Mouse (Mus musculus): ENCODE measurements around the gene Gprin2. TPM values are rescaled to one million over a fixed set of nuclear protein-coding genes. Genes with fewer than 3 reads are reported as not detected.

Gprin2 gene
- polyA plus RNA-seq, 1 experiment from 2014 or later: 5.3 TPM

DNA sequence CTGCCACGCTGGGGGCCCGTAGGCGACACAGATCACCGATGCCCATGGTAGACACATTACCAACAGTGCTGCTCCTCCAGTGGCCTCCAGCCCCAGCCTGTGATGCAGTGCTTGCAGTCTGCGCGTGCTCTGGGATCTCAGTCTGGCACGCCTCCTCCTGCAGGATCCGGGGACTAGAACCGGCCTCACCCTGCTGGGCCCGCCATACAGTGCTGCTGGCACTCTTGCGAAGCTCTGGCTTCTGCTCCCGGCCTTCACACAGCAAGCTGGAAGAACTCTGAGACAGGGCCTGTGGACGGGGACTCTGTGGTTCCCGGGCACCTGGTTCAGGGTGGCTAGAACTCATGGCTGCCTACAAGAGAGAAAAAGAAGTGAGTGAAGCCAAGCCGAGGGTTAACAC is 6.0 kb downstream of the Gprin2 start:
- Histone ChIP-seq H3K27ac (replicated peaks) (no peak overlapping the region), H3K36me3 (peaks cover 24% of the 10 kb centered on the region), H3K4me3 (replicated peaks) (no peak overlapping the region), H3K9ac (replicated peaks) (no peak overlapping the region), H3K4me1 (peaks cover 21% of the 10 kb centered on the region), H3K9me3 (replicated peaks) (no peaks in the 10 kb centered on the region), H3K4me2 (no peak overlapping the region), H3K27me3 (replicated peaks) (no peaks in the 10 kb centered on the region)
- ATAC-seq (ENCODE audit: low FRiP score): no peak
- 88% methylated on average over 15 of the region's 15 CpGs for WGBS

DNA sequence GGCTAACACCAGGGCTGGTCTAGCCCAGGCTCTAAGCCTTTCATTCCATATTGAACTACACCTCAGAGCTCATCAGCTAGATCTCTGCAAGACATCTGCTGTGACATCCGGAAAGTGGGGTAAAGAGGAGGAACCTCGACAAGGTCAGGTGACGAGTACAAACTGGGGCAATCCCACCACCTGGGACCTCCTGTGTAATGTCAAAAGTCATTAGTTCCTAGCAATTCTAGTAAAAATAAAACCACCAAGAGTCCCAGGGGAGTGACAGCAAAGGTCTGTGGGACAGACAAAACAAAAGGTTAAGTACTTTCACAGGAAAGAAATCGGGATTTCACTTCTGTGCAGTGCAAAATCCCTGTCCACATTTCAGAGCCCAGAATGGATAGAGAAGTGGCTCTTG is 7.6 kb downstream of the Gprin2 start:
- Histone ChIP-seq H3K27me3 (replicated peaks) (no peaks in the 10 kb centered on the region), H3K4me3 (replicated peaks) (no peak overlapping the region), H3K4me1 (0 out of 2 replicates have a peak, but pooled peaks cover 5% of the 10 kb centered on the region), H3K4me2 (no peak overlapping the region), H3K36me3 (peaks cover 24% of the 10 kb centered on the region), H3K9me3 (replicated peaks) (no peaks in the 10 kb centered on the region), H3K27ac (replicated peaks) (no peak overlapping the region), H3K9ac (replicated peaks) (no peak overlapping the region)
- no peak for ATAC-seq (ENCODE audit: low FRiP score)
- WGBS: 76% methylated on average over 4 of the region's 4 CpGs

DNA sequence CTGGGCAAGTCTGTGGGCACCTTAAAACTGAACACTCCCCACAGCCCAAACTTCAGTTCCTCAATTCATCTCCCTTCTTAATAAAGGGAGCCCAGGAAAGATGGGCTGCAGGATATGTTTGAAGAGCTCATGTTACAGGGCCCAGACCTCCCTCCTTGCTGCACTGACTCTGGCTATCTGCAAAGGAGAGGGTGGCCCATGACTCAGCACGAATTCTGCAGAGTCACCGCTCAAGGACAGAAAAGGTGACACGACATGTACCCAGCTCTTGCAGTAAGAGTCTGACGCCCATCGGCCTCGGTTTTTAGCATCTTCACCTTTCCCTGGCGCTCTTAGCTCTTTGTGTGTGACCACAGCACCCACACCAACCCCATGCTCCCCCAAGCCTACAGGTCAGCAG is 11.1 kb downstream of the Gprin2 start:
- no peak overlapping the region for H3K9ac ChIP-seq (replicated peaks)
- H3K36me3 ChIP-seq: peaks cover 24% of the 10 kb centered on the region
- peaks cover 7% of the 10 kb centered on the region; the same call in 1 of the 2 replicates for H3K4me1 ChIP-seq
- no peak for ATAC-seq (ENCODE audit: low FRiP score)
- no peak overlapping the region for H3K4me2 ChIP-seq
- no peak overlapping the region for H3K27ac ChIP-seq (replicated peaks)
- WGBS: 80% methylated on average over 7 of the region's 7 CpGs
- H3K9me3 ChIP-seq (replicated peaks): no peaks in the 10 kb centered on the region
- no peak overlapping the region for H3K4me3 ChIP-seq (replicated peaks)
- no peaks in the 10 kb centered on the region for H3K27me3 ChIP-seq (replicated peaks)

GRCm38 (mm10) chr14:34188629-34189028 is 12.8 kb downstream of the Gprin2 start:
- H3K9ac ChIP-seq (replicated peaks): no peak overlapping the region
- H3K9me3 ChIP-seq (replicated peaks): no peaks in the 10 kb centered on the region
- no peak overlapping the region for H3K27ac ChIP-seq (replicated peaks)
- WGBS: 70% methylated on average over 5 of the region's 5 CpGs
- H3K36me3 ChIP-seq: peaks cover 15% of the 10 kb centered on the region
- H3K27me3 ChIP-seq (replicated peaks): no peaks in the 10 kb centered on the region
- ATAC-seq (ENCODE audit: low FRiP score): no peak
- no peak overlapping the region for H3K4me3 ChIP-seq (replicated peaks)
- no peak overlapping the region for H3K4me2 ChIP-seq
- peaks cover 7% of the 10 kb centered on the region; the same call in 1 of the 2 replicates for H3K4me1 ChIP-seq

DNA sequence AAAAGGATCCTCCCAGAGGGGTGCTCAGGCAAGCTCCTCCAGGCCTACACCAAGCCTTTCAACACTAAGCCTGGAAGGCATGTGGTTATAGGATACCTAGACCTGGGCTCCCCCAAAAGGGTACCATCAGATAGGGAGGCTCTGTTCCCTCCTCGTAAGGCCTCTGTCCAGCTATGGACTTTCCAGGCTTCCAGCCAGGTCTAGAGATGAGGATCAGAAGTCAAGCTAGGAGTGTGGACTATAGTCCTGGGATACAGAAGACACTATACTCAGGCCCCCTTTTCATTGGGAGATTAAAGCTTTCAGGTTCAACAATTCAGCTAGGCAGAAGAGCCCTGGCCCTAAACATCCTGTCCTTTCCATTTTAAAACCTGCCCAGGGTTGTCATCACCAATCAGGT is 18.4 kb downstream of the Gprin2 start:
- H3K4me3 ChIP-seq (replicated peaks): no peak overlapping the region
- H3K9ac ChIP-seq (replicated peaks): no peak overlapping the region
- H3K27me3 ChIP-seq (replicated peaks): no peaks in the 10 kb centered on the region
- no peak for ATAC-seq (ENCODE audit: low FRiP score)
- H3K4me2 ChIP-seq: no peak overlapping the region
- H3K4me1 ChIP-seq: peaks cover 7% of the 10 kb centered on the region; the same call in 1 of the 2 replicates
- H3K27ac ChIP-seq (replicated peaks): no peak overlapping the region
- no peaks in the 10 kb centered on the region for H3K36me3 ChIP-seq
- WGBS: 100% methylated on average over 1 of the region's 1 CpGs
- no peaks in the 10 kb centered on the region for H3K9me3 ChIP-seq (replicated peaks)

GRCm38 (mm10) chr14:34179351-34179750 is 22.1 kb downstream of the Gprin2 start:
- Histone ChIP-seq H3K4me1 (no peaks in the 10 kb centered on the region), H3K36me3 (no peaks in the 10 kb centered on the region), H3K9ac (replicated peaks) (no peak overlapping the region), H3K9me3 (replicated peaks) (no peaks in the 10 kb centered on the region), H3K27me3 (replicated peaks) (no peaks in the 10 kb centered on the region), H3K4me2 (no peak overlapping the region), H3K27ac (replicated peaks) (no peak overlapping the region), H3K4me3 (replicated peaks) (no peak overlapping the region)
- no peak for ATAC-seq (ENCODE audit: low FRiP score)
- WGBS: 92% methylated on average over 3 of the region's 3 CpGs

DNA sequence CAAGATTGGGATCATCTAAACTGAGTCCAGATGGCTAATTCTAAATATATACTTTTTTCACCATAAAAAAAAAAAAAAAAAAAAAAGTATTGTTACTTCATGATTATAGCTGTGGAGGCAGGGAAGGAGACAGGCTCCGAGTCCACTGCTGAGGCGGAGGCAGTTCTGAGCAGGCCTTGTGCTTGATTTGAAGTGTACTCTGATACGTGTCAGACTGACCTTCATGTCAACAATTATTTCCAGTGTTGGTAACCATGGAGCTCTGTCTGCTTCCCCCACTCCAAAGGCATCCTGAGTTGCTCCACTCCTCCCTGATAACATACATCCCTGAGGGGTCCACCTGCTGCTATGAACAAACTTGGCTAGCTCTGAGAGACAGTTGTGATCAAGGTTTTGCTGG is 30.3 kb downstream of the Gprin2 start:
- no peaks in the 10 kb centered on the region for H3K27me3 ChIP-seq (replicated peaks)
- no peak overlapping the region for H3K4me2 ChIP-seq
- no peaks in the 10 kb centered on the region for H3K9me3 ChIP-seq (replicated peaks)
- 86% methylated on average over 3 of the region's 3 CpGs for WGBS
- no peak for ATAC-seq (ENCODE audit: low FRiP score)
- H3K36me3 ChIP-seq: no peaks in the 10 kb centered on the region
- H3K4me3 ChIP-seq (replicated peaks): no peak overlapping the region
- H3K27ac ChIP-seq (replicated peaks): no peak overlapping the region
- H3K9ac ChIP-seq (replicated peaks): no peak overlapping the region
- H3K4me1 ChIP-seq: no peaks in the 10 kb centered on the region

DNA sequence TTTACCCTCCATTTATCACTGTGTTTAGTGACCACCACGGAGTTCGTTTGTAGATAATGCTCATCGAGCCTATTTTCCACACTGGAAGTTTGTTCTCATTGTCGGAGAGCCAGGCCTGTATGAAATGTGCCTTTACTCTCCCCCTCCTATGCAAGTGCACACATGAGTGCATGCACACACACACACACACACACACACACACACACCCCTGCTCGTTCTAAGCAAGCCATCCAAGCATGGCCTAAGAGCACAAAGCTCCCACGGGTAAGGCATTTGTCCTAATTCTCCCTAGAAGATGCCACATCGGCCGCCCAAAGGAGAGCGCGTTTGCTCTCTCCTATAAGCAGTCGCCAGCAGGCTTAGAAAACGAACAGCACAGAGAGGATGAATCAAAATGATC is 45.7 kb downstream of the Gprin2 start:
- Histone ChIP-seq H3K9ac (replicated peaks) (no peak overlapping the region), H3K4me1 (peaks cover 7% of the 10 kb centered on the region), H3K4me3 (replicated peaks) (no peak overlapping the region), H3K27ac (replicated peaks) (no peak overlapping the region), H3K4me2 (no peak overlapping the region), H3K27me3 (replicated peaks) (no peaks in the 10 kb centered on the region; the same call in 1 of the 2 replicates), H3K9me3 (replicated peaks) (no peaks in the 10 kb centered on the region), H3K36me3 (no peaks in the 10 kb centered on the region)
- WGBS: 62% methylated on average over 12 of the region's 12 CpGs
- ATAC-seq (ENCODE audit: low FRiP score): peak; percentile 26; the same call in 1 of the 2 replicates

DNA sequence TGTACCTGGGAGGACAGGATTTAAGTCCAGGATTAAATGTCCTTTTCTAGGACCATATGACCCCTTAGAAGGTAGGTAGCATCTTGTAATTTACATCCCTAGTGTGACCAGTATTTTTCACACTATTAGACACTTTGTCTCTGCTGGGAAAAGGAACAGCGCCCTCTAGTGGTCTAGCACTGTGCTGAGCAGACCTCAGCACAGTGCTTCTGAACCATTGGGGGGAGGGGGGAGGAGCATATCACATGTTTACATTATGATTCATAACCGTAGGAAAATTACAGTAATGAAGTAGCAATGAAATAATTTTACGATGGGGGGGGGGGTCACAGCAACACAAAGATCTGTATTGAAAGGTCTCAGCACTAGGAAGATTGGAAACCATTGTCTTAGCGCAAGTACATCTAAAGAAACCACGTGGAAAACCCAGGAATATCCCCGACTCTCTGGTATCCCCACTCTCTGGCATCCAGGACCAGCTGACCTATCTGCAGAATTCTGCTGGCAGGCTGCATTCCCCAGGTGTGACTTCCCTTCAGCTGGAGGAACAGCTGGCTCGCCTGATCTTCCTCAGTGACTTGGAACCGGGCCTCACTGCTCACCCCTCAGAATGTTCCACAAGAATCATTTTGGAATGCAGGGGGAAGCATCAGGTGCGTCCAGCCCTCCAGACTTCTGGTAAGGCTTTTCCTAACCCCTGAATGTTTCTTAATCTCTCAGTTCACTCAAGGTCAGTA is 46.7 kb downstream of the Gprin2 start:
- Histone ChIP-seq H3K4me2 (no peak overlapping the region), H3K4me1 (peaks cover 7% of the 10 kb centered on the region), H3K36me3 (no peaks in the 10 kb centered on the region), H3K9ac (replicated peaks) (no peak overlapping the region), H3K27me3 (replicated peaks) (no peaks in the 10 kb centered on the region; the same call in 1 of the 2 replicates), H3K4me3 (replicated peaks) (no peak overlapping the region), H3K27ac (replicated peaks) (no peak overlapping the region), H3K9me3 (replicated peaks) (no peaks in the 10 kb centered on the region)
- WGBS: 62% methylated on average over 9 of the region's 9 CpGs
- peak; percentile 71; the same call in 1 of the 2 replicates for ATAC-seq (ENCODE audit: low FRiP score)

DNA sequence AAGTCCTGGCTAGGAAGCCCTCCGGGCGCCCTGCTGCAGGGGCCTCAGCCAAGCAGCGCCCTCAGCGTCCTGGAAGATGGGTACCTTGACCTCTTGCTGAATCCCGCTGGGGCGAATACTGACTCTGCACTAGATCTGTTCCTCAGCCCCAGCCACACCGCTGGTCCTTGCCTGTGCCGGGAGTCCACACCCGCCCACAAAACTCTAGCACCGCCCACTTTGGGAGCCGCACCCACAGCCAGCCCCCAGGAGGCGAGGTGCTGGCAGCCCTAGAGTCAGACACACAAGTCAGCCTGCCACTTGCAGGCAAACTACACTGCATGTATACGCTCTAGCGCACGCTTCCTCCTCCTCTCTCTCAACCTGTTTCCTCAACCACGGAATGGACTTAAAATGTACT is 49.1 kb downstream of the Gprin2 start, which contains the start of gene Npy4r:
TSS of gene Npy4r (minus strand) at position 148 of the 400 bp plus-strand sequence.
- no peaks in the 10 kb centered on the region for H3K9me3 ChIP-seq (replicated peaks)
- no peaks in the 10 kb centered on the region for H3K36me3 ChIP-seq
- H3K27ac ChIP-seq (replicated peaks): no peak within 1 kb of the TSS
- peak within 1 kb of the TSS; percentile 27 for H3K4me2 ChIP-seq
- ATAC-seq (ENCODE audit: low FRiP score): no peak
- no peak within 1 kb of the TSS for H3K4me3 ChIP-seq (replicated peaks)
- whole genome bisulfite sequencing: 25% methylated on average over 16 of the region's 16 CpGs
- H3K4me1 ChIP-seq: peaks cover 7% of the 10 kb centered on the region
- no peaks in the 10 kb centered on the region; the same call in 1 of the 2 replicates for H3K27me3 ChIP-seq (replicated peaks)
- no peak within 1 kb of the TSS for H3K9ac ChIP-seq (replicated peaks)

DNA sequence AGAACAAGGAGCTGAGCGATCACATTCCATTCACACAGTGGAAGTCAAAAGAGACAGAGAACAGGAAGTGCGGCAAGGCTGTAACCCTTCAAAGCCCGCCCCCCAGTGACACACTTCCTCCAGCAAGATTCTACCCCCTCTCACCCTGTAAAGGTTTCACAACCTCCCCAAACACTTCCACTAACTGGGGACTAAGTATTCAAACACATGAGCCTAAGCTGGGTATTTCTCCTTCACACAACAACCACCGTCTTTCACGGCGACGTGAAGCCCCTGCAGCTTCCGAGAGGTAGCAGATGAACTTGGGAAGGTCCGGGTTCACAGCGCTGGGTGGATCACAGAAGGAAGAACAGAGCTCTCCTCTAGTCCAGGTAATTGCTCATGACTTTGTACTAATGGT is 58.5 kb downstream of the Gprin2 start:
- Histone ChIP-seq H3K9me3 (replicated peaks) (no peaks in the 10 kb centered on the region), H3K27me3 (replicated peaks) (no peaks in the 10 kb centered on the region), H3K27ac (replicated peaks) (no peak overlapping the region), H3K4me2 (no peak overlapping the region), H3K4me1 (no peaks in the 10 kb centered on the region), H3K36me3 (no peaks in the 10 kb centered on the region), H3K4me3 (replicated peaks) (no peak overlapping the region), H3K9ac (replicated peaks) (no peak overlapping the region)
- WGBS: 91% methylated on average over 10 of the region's 10 CpGs
- ATAC-seq (ENCODE audit: low FRiP score): no peak

DNA sequence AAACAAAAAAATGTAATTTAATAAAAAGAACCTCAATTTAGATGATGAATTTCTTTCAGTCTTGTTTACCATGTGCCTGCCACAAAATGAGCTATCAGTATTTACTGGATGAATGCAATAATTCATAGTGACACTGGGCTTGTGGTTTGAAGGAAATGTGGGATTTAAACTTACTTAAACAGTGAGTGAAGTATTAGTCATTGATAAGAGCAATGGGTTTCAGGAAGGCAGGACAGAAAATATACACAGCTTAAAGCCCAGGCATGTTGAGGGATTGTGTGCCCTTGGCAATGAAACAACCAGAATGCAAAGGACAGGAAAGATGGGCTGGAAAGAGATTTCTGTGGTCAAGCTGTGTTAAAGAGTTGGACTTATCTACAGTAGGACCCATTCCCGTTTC is 59.1 kb downstream of the Gprin2 start:
- H3K4me2 ChIP-seq: no peak overlapping the region
- ATAC-seq (ENCODE audit: low FRiP score): no peak
- no peaks in the 10 kb centered on the region for H3K9me3 ChIP-seq (replicated peaks)
- WGBS: 89% methylated on average over 1 of the region's 1 CpGs
- H3K36me3 ChIP-seq: no peaks in the 10 kb centered on the region
- H3K4me3 ChIP-seq (replicated peaks): no peak overlapping the region
- no peaks in the 10 kb centered on the region for H3K27me3 ChIP-seq (replicated peaks)
- no peak overlapping the region for H3K9ac ChIP-seq (replicated peaks)
- H3K27ac ChIP-seq (replicated peaks): no peak overlapping the region
- no peaks in the 10 kb centered on the region for H3K4me1 ChIP-seq

Data from neural tube, embryonic 15.5 days (tissue).